In the genomic region with DNA sequence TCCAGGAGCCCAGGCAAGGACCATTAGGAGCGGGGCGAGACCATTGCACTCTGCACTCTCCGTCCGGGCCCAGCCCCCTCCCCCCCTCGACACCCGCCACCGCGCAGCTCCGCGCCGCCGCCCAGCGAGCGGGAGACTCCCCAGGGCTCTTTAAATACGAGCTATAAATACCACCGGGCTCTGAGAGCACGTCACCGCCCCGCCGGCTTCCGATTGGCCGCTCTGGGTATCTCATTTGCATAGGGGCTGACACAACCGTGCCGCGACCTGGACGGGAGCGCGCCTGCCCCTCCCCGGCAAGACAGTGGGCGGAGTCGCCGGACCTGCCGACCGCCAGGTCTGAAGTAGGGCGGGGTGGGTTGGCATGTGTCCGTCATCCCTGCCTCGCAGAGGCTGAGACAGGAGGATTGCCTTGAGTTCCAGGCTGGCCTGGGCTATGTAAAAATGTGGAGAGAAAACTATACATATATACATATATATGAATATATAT, we compare ENCODE assay signal across 8 mouse cellular contexts.
DNase-seq lines count a peak whose midpoint lies in the region; ATAC-seq lines count a peak whose summit lies in the region.

No protein-coding gene starts in this region.

- peak; percentile 97 for ATAC-seq in erythroid progenitor cell, adult 5-6 weeks (replicated peaks; ENCODE audit: low FRiP score, poor library complexity, severe bottlenecking)
- ATAC-seq in heart, embryonic 13.5 days (ENCODE audit: extremely low read depth, insufficient number of reproducible peaks, low FRiP score, low TSS enrichment) = peak; percentile 93
- peak; percentile 95 for ATAC-seq in liver, embryonic 13.5 days (ENCODE audit: low read depth)
- peak; percentile 96 for ATAC-seq in stomach, embryonic 16.5 days (ENCODE audit: insufficient read depth, low FRiP score)

- peak overlapping the region; percentile 51 for H3K4me3 ChIP-seq in heart, embryonic 13.5 days
- peak overlapping the region; percentile 61 for H3K4me3 ChIP-seq in liver, embryonic 13.5 days (replicated peaks)
- H3K4me3 ChIP-seq in stomach, embryonic 16.5 days (replicated peaks; ENCODE audit: low read length) = peak overlapping the region; percentile 52

- H3K9ac ChIP-seq in heart, embryonic 13.5 days = peak overlapping the region; percentile 79
- H3K9ac ChIP-seq in liver, embryonic 13.5 days = peak overlapping the region; percentile 67
- H3K9ac ChIP-seq in stomach, embryonic 16.5 days (ENCODE audit: low read length) = peak overlapping the region; percentile 67

- peak; percentile 98 for DNase-seq in CD4-positive helper T cell, adult 2 months (ENCODE audit: low read depth, low spot score)
- peak; percentile 85 for DNase-seq in brain, embryonic 18.5 days (ENCODE audit: low read depth, low spot score)
- DNase-seq in kidney, postnatal 10 days = peak; percentile 98
- DNase-seq in liver, embryonic 13.5 days = peak; percentile 95
- peak; percentile 92 for DNase-seq in neural tube, embryonic 10.5 days (ENCODE audit: extremely low spot score, low spot score)

- no peaks in the 10 kb centered on the region for H3K36me3 ChIP-seq in heart, embryonic 13.5 days
- H3K36me3 ChIP-seq in liver, embryonic 13.5 days = no peaks in the 10 kb centered on the region
- no peaks in the 10 kb centered on the region for H3K36me3 ChIP-seq in stomach, embryonic 16.5 days (ENCODE audit: control insufficient read depth, insufficient read depth, low read length)

- peak overlapping the region; percentile 76 for H3K4me2 ChIP-seq in heart, embryonic 13.5 days
- H3K4me2 ChIP-seq in liver, embryonic 13.5 days = peak overlapping the region; percentile 92
- H3K4me2 ChIP-seq in stomach, embryonic 16.5 days (ENCODE audit: low read depth, low read length) = peak overlapping the region; percentile 97

- peaks cover 42% of the 10 kb centered on the region for H3K27me3 ChIP-seq in heart, embryonic 13.5 days (replicated peaks)
- peaks cover 14% of the 10 kb centered on the region for H3K27me3 ChIP-seq in liver, embryonic 13.5 days
- H3K27me3 ChIP-seq in stomach, embryonic 16.5 days (ENCODE audit: control insufficient read depth, insufficient read depth, low read length) = no peaks in the 10 kb centered on the region

- no peaks in the 10 kb centered on the region for H3K9me3 ChIP-seq in heart, embryonic 13.5 days
- H3K9me3 ChIP-seq in liver, embryonic 13.5 days (replicated peaks) = no peaks in the 10 kb centered on the region; the same call in 1 of the 2 replicates
- no peaks in the 10 kb centered on the region for H3K9me3 ChIP-seq in stomach, embryonic 16.5 days (replicated peaks; ENCODE audit: control insufficient read depth, low read length)

- peak overlapping the region; percentile 87 for H3K27ac ChIP-seq in heart, embryonic 13.5 days (replicated peaks)
- H3K27ac ChIP-seq in liver, embryonic 13.5 days = peak overlapping the region; percentile 76
- peak overlapping the region; percentile 90 for H3K27ac ChIP-seq in stomach, embryonic 16.5 days (ENCODE audit: low read length)

- WGBS in heart, embryonic 13.5 days = under 1% methylated on average over 37 of the region's 37 CpGs
- WGBS in liver, embryonic 13.5 days (ENCODE audit: insufficient replicate concordance) = under 1% methylated on average over 37 of the region's 37 CpGs
- under 1% methylated on average over 36 of the region's 37 CpGs for WGBS in stomach, embryonic 16.5 days

- peaks cover 29% of the 10 kb centered on the region for H3K4me1 ChIP-seq in heart, embryonic 13.5 days
- peaks cover 50% of the 10 kb centered on the region for H3K4me1 ChIP-seq in liver, embryonic 13.5 days (replicated peaks)
- H3K4me1 ChIP-seq in stomach, embryonic 16.5 days (ENCODE audit: control insufficient read depth, insufficient read depth, low read length) = 0 out of 2 replicates have a peak, but pooled peaks cover 7% of the 10 kb centered on the region

Comparison
In these comparisons a context has a peak if more than half of its experiments do, and no peak if none do; other contexts are left out.
1. Peak in every context shown above with its lines: DNase-seq, ATAC-seq, H3K4me3 ChIP-seq and H3K27ac ChIP-seq.